Mouse (Mus musculus) limb, embryonic 13.5 days (tissue): ENCODE measurements around the gene Prdx3. TPM values are rescaled to one million over a fixed set of nuclear protein-coding genes. Genes with fewer than 3 reads are reported as not detected.

Experiments used
- ATAC-seq: fragments of 200-750 bp; cut with Nextera tagmentation; 2 replicates; pipeline ENCODE4 v1.8.0; 2017; ENCODE audit warnings: low read depth, moderate number of reproducible peaks, moderate TSS enrichment; ENCODE audit not compliant: low FRiP score
- H3K27ac ChIP-seq: fragments of 300-500 bp; sonication (generic); 2 replicates; pipeline ENCODE4 v1.5.1; 2015; ENCODE audit warnings: inconsistent platforms, mild to moderate bottlenecking, moderate library complexity
- H3K27me3 ChIP-seq: fragments of 300-500 bp; sonication (generic); 2 replicates; pipeline ENCODE4 v1.6.1; 2015; ENCODE audit warnings: mild to moderate bottlenecking, inconsistent platforms
- H3K36me3 ChIP-seq: fragments of 300-500 bp; sonication (generic); 2 replicates; pipeline ENCODE4 v1.6.1; 2015; ENCODE audit warnings: inconsistent platforms, mild to moderate bottlenecking, moderate library complexity
- H3K4me1 ChIP-seq: fragments of 300-500 bp; sonication (generic); 2 replicates; pipeline ENCODE4 v1.6.1; 2015; ENCODE audit warnings: inconsistent platforms
- H3K4me2 ChIP-seq: fragments of 300-500 bp; sonication (generic); replicated peaks from 2 replicates; pipeline ENCODE4 v1.6.1; 2015; ENCODE audit warnings: inconsistent platforms, mild to moderate bottlenecking, moderate library complexity
- H3K4me3 ChIP-seq: fragments of 300-500 bp; sonication (generic); 2 replicates; pipeline ENCODE4 v1.5.1; 2015; ENCODE audit warnings: moderate library complexity, mild to moderate bottlenecking, inconsistent platforms
- H3K9ac ChIP-seq: fragments of 300-500 bp; sonication (generic); 2 replicates; pipeline ENCODE4 v1.6.1; 2015; ENCODE audit warnings: mild to moderate bottlenecking, inconsistent platforms
- H3K9me3 ChIP-seq: fragments of 300-500 bp; sonication (generic); 2 replicates; pipeline ENCODE4 v1.6.1; 2016; ENCODE audit warnings: inconsistent platforms
- WGBS: fragments of 180-500 bp; shearing (Covaris S2); methylation state at CpG from one replicate; pipeline ENCODE4 v1.1.7; 2015; 5-methylcytosine and 5-hydroxymethylcytosine counted together
- polyA plus RNA-seq: library from polyadenylated mRNA; unstranded; fragments of >200 nt; fragmentation: Nextera tagmentation; extraction: Ambion mirVana; gene quantifications from 2 replicates; pipeline ENCODE4 v1.2.1, GENCODE M21; 2015

The Prdx3 gene
- polyA plus RNA-seq, result 96.5 and 98.4 TPM in 2 replicates

DNA sequence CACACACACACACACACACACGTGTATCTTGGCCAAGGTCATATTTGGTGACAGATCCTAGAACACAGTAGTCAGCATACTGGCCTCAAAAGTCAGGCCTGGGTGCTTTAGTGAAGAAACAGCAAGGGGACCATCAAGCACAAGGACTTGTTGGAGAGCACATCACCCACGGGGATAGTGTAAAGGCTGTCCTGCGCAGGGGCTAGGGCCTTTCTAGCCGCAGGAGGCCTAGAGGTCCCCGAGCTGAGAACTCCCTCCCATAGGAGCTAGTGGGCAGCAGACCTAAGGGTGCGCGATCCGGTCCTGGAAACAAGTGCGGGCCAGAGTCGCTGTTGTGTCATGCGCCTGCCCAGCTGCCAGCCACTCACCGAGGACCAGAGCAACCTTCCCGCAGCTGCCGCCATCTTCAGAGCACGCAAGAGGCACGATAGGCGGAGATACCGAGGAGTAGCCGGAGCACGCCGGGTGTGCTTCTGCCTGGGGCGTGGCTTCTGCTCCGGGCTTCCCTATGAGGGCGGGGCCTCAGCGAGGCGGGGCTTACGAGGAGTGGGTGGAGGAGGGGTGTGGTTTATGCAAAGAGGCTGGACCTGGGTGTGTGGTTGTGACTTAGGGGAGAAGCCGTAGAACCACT lies at the start of gene Prdx3:
Gene Prdx3 (minus strand): TSS at position 493 of the 631 bp plus-strand sequence.
- H3K36me3 ChIP-seq, result peaks cover 12% of the 10 kb centered on the region
- peaks cover 7% of the 10 kb centered on the region; the same call in 1 of the 2 replicates for H3K4me1 ChIP-seq
- H3K27me3 ChIP-seq, result no peaks in the 10 kb centered on the region
- ATAC-seq, result peak; percentile 98
- peak within 1 kb of the TSS; percentile 77 for H3K9ac ChIP-seq
- no peaks in the 10 kb centered on the region for H3K9me3 ChIP-seq
- H3K4me3 ChIP-seq, result peak within 1 kb of the TSS; percentile 69
- peak within 1 kb of the TSS; percentile 70 for H3K27ac ChIP-seq
- 0% methylated on average over 28 of the region's 28 CpGs for WGBS
- peak within 1 kb of the TSS; percentile 76 for H3K4me2 ChIP-seq

DNA sequence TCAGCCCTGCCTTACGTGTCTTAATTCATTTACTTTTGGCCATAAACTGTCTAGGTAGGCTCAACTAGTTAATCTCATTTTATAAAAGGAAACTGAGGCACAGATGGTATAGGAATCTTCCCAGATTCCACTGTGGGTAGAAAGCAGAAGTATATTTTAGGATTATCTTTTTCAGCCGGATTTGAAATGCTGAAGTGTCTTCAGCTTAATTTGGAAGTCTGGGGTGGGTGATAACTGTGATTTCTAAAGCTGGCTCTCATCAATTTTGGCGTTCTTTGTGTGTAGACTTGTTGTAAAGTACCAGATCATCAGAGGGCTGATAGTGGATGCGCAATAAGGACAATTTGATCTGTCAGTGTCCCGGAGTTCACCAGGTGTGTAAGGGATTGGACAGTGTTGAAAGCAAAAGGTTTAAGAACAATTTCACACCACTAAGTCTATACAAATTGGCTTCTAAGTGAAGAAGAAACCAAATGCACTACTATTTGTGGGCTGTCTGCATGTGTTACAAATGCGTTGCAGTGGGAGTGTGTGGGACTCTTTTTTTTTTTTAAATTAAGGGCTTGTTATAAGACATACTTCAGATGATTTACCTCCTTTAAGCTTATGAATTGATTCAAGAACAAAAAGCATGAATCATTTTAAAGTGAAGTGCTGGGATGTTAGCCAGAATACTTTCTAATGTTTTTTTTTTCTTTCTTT lies 42.7 kb upstream of the Prdx3 start:
- H3K36me3 ChIP-seq, result no peaks in the 10 kb centered on the region
- H3K9me3 ChIP-seq, result no peaks in the 10 kb centered on the region
- no peaks in the 10 kb centered on the region for H3K27me3 ChIP-seq
- H3K9ac ChIP-seq, result no peak overlapping the region
- no peak overlapping the region for H3K4me3 ChIP-seq
- ATAC-seq, result no peak
- no peak overlapping the region for H3K27ac ChIP-seq
- H3K4me1 ChIP-seq, result no peaks in the 10 kb centered on the region
- WGBS, result 88% methylated on average over 6 of the region's 6 CpGs
- no peak overlapping the region for H3K4me2 ChIP-seq

DNA sequence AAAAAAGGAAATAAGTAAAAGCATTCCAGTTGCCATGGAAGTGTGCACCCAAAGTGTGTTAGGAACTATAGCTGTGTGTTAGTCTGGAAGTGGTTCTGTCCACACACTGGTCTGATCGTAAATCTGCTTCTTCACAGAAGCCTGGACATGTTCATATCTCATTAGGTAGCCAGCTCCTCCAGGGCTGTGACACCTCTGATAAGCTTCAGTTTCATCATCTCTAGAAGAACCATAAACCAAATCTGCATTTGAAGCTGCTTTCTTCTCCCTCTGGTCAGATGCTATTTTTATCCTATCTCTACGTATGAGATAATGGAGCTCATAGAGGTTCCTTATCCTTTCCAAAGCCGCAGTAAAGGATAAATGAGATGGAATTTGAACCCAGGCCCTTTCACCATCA lies 41.5 kb upstream of the Prdx3 start:
- H3K9ac ChIP-seq, result no peak overlapping the region
- H3K36me3 ChIP-seq, result no peaks in the 10 kb centered on the region
- H3K4me1 ChIP-seq, result no peaks in the 10 kb centered on the region
- 94% methylated on average over 3 of the region's 3 CpGs for WGBS
- ATAC-seq, result no peak
- no peaks in the 10 kb centered on the region for H3K27me3 ChIP-seq
- no peak overlapping the region for H3K4me2 ChIP-seq
- H3K4me3 ChIP-seq, result no peak overlapping the region
- no peak overlapping the region for H3K27ac ChIP-seq
- no peaks in the 10 kb centered on the region for H3K9me3 ChIP-seq

DNA sequence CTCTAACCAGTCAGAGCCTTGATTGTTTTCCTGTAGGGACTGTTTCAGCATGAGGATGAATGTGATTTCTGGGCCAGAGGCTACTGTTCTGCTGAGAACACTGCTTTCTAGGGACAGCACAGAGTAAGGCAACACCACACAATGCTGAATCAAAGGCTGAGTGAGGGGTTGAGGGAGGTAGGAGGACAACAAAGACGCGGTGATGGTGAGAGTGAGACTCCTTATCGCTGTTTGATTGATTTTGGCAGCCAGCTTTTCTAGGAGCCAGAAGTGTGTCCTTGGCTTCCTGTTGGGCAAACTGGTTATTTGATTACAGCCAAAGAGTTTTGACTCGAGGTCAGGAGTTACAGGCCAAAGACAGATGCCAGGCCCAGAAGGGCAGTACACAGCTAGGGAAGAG lies 40.9 kb upstream of the Prdx3 start:
- no peak overlapping the region for H3K4me3 ChIP-seq

DNA sequence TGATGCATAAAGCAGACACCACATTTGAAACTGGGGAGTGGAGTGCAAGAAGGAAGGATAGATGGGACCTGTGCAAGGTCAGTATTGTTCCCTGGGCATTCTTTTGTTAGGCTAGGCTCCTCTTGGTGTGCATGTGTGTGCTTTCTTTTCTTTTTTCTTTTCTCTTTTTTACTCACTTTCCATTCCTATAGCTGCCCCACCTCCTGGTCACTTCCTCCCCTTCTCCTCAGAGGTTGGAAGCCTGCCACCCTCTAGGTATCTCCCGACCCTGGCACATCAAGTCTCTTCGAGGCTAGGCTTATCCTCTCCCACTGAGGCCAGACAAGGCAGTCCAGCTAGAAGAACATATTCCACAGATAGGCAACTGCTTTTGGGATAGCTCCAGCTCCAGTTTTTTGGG lies 37.3 kb upstream of the Prdx3 start:
- no peaks in the 10 kb centered on the region for H3K27me3 ChIP-seq
- no peaks in the 10 kb centered on the region for H3K36me3 ChIP-seq
- no peak overlapping the region for H3K4me3 ChIP-seq
- H3K4me1 ChIP-seq, result no peaks in the 10 kb centered on the region
- H3K9me3 ChIP-seq, result no peaks in the 10 kb centered on the region
- 80% methylated on average over 2 of the region's 2 CpGs for WGBS
- H3K9ac ChIP-seq, result no peak overlapping the region
- no peak overlapping the region for H3K27ac ChIP-seq
- ATAC-seq, result no peak
- no peak overlapping the region for H3K4me2 ChIP-seq

More for the DNA sequence above, 40.9 kb upstream of the Prdx3 start:
- H3K4me1 ChIP-seq, result no peaks in the 10 kb centered on the region
- ATAC-seq, result no peak
- no peak overlapping the region for H3K27ac ChIP-seq
- no peak overlapping the region for H3K9ac ChIP-seq
- WGBS, result 67% methylated on average over 4 of the region's 4 CpGs
- H3K9me3 ChIP-seq, result no peaks in the 10 kb centered on the region
- no peaks in the 10 kb centered on the region for H3K36me3 ChIP-seq
- no peaks in the 10 kb centered on the region for H3K27me3 ChIP-seq
- no peak overlapping the region for H3K4me2 ChIP-seq

DNA sequence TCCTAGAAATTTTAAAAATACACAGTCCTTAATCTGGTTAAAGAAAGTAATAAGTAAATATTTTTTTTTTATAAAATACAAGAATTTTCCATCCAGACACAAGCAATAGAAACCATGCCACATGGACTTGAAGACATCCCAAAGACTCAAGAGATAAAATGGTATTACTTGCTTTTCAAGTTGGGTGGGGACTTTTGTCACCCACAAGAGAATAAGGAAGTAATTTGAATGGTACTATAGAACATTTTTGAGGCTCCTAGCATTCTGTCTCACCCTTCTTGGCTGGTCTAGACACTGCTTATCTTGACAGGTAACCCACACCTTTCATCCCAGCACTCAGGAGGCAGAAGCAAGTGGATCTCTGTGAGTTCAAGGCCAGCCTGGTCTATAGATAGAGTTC lies 35.9 kb upstream of the Prdx3 start:
- H3K4me3 ChIP-seq, result no peak overlapping the region
- H3K4me2 ChIP-seq, result no peak overlapping the region
- H3K27me3 ChIP-seq, result no peaks in the 10 kb centered on the region
- H3K36me3 ChIP-seq, result no peaks in the 10 kb centered on the region
- H3K9ac ChIP-seq, result no peak overlapping the region
- no peaks in the 10 kb centered on the region for H3K9me3 ChIP-seq
- ATAC-seq, result no peak
- no peak overlapping the region for H3K27ac ChIP-seq
- no peaks in the 10 kb centered on the region for H3K4me1 ChIP-seq

DNA sequence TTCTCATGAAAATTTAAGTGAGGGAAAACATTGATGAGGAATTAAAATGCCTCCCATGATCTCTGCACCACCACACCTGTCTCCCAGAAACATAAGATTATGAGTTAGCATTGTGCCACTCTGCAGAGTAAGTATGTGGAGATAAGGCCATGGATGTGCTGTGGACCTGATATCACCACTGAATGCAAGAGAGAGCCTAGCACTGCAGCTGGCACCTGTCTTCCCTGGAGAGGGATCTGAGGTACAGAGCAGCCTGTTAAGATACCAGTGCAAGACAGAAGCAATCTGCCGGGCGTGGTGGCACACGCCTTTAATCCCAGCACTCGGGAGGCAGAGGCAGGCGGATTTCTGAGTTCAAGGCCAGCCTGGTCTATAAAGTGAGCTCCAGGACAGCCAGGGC lies 31.1 kb upstream of the Prdx3 start:
- no peaks in the 10 kb centered on the region for H3K36me3 ChIP-seq
- no peak overlapping the region for H3K4me2 ChIP-seq
- H3K27me3 ChIP-seq, result no peaks in the 10 kb centered on the region
- H3K9ac ChIP-seq, result no peak overlapping the region
- no peak overlapping the region for H3K4me3 ChIP-seq
- H3K9me3 ChIP-seq, result no peaks in the 10 kb centered on the region
- H3K4me1 ChIP-seq, result no peaks in the 10 kb centered on the region
- no peak overlapping the region for H3K27ac ChIP-seq
- 96% methylated on average over 5 of the region's 5 CpGs for WGBS
- no peak for ATAC-seq

DNA sequence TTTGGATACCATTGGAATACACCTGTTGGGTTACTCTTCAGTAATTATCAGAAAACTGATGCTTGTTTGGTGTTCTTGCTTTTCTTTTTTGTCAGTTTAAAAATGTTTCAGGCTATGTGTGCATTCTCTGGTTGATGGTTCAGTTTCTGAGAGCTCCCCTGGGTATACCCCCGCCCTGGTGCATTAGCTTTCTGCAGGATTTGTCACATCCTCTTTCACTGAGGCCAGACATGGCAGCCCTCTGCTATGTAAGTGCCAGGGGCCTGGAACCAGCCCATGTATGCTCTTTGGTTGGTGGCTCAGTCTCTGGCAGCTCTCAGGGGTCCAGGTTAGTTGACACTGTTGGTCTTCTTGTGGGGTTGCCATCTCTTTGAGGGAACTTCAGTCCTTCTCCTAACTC lies 29.6 kb upstream of the Prdx3 start:
- Histone ChIP-seq H3K9me3 (no peaks in the 10 kb centered on the region), H3K9ac (no peak overlapping the region), H3K27ac (no peak overlapping the region), H3K36me3 (no peaks in the 10 kb centered on the region), H3K4me1 (no peaks in the 10 kb centered on the region), H3K4me2 (no peak overlapping the region), H3K27me3 (no peaks in the 10 kb centered on the region), H3K4me3 (no peak overlapping the region)
- ATAC-seq, result no peak
- 95% methylated on average over 1 of the region's 1 CpGs for WGBS

DNA sequence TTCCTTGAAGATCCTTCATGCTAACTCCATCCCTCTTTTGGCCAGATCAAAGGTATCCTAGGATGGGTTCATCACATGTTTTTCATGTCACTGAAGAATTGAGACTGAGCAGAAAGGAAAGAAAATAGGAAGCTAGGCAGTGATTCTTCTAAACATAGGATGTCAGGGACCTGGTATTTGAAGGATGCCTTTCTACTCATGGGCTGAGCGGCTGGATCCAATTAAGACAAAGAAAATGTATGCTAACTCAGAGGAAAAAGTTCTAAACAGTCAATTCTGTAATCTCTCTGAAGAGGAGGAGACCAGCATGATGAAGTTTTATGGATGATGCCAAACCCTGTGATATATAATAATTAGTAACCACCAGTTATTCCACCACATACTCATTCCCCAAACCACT lies 28.8 kb upstream of the Prdx3 start:
- Histone ChIP-seq H3K9me3 (no peaks in the 10 kb centered on the region), H3K9ac (no peak overlapping the region), H3K4me3 (no peak overlapping the region), H3K27ac (no peak overlapping the region), H3K27me3 (no peaks in the 10 kb centered on the region), H3K36me3 (no peaks in the 10 kb centered on the region), H3K4me1 (no peaks in the 10 kb centered on the region), H3K4me2 (no peak overlapping the region)
- ATAC-seq, result no peak
- WGBS, result 77% methylated on average over 1 of the region's 1 CpGs

DNA sequence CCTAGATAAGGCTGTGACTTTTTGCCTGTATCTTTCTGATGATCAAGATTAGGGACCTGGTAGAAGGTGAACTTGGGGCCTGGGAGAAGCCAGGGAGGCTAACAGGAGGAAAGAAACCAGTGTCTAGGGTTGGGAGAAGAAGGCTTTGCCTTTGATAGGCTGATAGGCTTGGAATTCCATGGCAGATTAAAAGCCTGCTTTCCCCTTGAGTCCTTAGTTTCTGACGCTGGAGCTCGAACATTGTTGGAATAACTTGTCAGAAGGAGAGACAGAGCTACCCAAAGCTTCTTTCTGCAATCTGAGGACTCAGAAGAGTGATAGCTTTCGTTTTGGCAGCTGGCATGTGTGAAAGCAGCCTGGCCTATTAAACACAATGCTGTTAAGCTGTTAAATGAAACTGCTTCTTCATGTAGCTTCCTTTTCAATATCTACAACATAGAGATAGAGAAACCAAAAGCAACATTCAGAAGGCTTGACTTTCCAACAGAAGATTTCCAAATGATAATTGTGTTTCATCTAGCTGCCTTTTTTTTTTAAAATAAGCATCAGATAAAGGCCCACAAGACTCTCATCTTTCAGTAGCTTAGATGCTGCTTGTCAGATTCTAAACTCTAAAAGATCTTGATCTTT lies 21.0 kb upstream of the Prdx3 start:
- no peak overlapping the region for H3K4me3 ChIP-seq
- no peak for ATAC-seq
- H3K9ac ChIP-seq, result no peak overlapping the region
- no peaks in the 10 kb centered on the region for H3K9me3 ChIP-seq
- 44% methylated on average over 3 of the region's 3 CpGs for WGBS
- H3K36me3 ChIP-seq, result no peaks in the 10 kb centered on the region
- H3K4me1 ChIP-seq, result peaks cover 11% of the 10 kb centered on the region
- no peak overlapping the region for H3K27ac ChIP-seq
- no peaks in the 10 kb centered on the region for H3K27me3 ChIP-seq
- no peak overlapping the region for H3K4me2 ChIP-seq

DNA sequence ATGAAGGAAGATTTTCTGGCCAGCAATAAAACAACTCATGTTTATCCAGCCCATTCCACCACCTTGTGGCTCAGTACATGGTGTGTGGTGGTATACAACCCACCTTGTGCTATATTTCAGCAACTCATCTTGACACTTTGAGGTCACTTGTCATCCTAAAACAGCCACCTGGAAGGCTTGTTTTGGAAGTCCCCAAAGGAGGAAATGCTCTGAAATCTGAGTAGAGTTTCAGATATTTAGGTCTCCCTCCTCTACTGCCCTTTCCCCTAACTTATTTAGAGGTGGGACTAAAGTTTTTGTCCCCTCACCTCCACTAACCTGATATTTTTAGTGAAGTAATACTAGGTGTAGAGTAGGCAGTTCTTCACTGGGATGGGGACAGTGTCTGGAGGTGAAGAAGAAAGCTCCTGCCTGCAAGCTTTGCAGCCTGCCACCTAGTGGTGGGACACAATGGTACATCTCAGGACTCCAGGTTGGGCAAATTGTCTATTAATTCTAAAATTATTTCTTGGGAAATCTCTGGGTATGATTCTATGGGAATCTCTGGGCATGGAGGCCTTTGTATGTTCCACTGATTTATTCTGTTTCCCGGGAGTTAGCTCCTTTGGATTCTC lies 17.7 kb upstream of the Prdx3 start:
- 39% methylated on average over 1 of the region's 1 CpGs for WGBS
- Histone ChIP-seq H3K27ac (no peak overlapping the region), H3K4me2 (peak overlapping the region; percentile 73), H3K4me1 (peaks cover 17% of the 10 kb centered on the region), H3K4me3 (no peak overlapping the region), H3K36me3 (no peaks in the 10 kb centered on the region), H3K9ac (peak overlapping the region; percentile 20; the same call in 1 of the 2 replicates), H3K27me3 (no peaks in the 10 kb centered on the region), H3K9me3 (no peaks in the 10 kb centered on the region)
- no peak for ATAC-seq

DNA sequence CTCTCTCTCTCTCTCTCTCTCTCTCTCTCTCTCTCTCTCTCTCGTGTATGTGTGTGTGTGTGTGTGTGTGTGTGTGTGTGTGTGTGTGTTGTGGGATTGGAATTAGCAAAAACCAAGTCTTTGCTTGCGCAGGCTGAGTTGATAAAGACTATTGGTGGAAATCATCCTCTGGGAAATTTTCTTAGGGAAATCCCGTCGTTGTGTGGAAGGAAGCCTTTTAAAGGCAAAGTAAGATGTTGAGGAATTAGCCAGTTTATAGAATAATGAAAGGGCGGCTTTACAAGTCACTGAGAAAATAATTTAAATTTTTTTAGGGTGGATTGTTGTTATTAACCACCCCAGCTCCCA lies 16.7 kb upstream of the Prdx3 start:
- H3K4me1 ChIP-seq, result peaks cover 17% of the 10 kb centered on the region
- no peak overlapping the region for H3K27ac ChIP-seq
- WGBS, result 11% methylated on average over 4 of the region's 5 CpGs
- H3K9ac ChIP-seq, result no peak overlapping the region
- H3K4me2 ChIP-seq, result peak overlapping the region; percentile 73
- no peaks in the 10 kb centered on the region for H3K27me3 ChIP-seq
- ATAC-seq, result no peak
- H3K36me3 ChIP-seq, result no peaks in the 10 kb centered on the region
- no peaks in the 10 kb centered on the region for H3K9me3 ChIP-seq
- H3K4me3 ChIP-seq, result peak overlapping the region; percentile 73
